Mouse (Mus musculus) liver, embryonic 12.5 days (tissue): ENCODE measurements around the gene Cdh16. TPM values are rescaled to one million over a fixed set of nuclear protein-coding genes. Genes with fewer than 3 reads are reported as not detected.

Experiments
- ATAC-seq: fragments of 200-750 bp; cut with Nextera tagmentation; 2 replicates; pipeline ENCODE4 v1.8.0; 2017; ENCODE audit warnings: moderate number of reproducible peaks, mild to moderate bottlenecking, moderate library complexity
- H3K27ac ChIP-seq: fragments of 300-500 bp; sonication (generic); 2 replicates; pipeline ENCODE4 v1.5.1; 2016; ENCODE audit warnings: mild to moderate bottlenecking
- H3K27me3 ChIP-seq: fragments of 300-500 bp; sonication (generic); replicated peaks from 2 replicates; pipeline ENCODE4 v1.6.1; 2016; ENCODE audit warnings: mild to moderate bottlenecking, moderate library complexity
- H3K36me3 ChIP-seq: fragments of 300-500 bp; sonication (generic); 2 replicates; pipeline ENCODE4 v1.6.1; 2016; ENCODE audit warnings: mild to moderate bottlenecking, moderate library complexity
- H3K4me1 ChIP-seq: fragments of 300-500 bp; sonication (generic); 2 replicates; pipeline ENCODE4 v1.6.1; 2016
- H3K4me2 ChIP-seq: fragments of 300-500 bp; sonication (generic); 2 replicates; pipeline ENCODE4 v1.6.1; 2016; ENCODE audit warnings: mild to moderate bottlenecking, moderate library complexity
- H3K4me3 ChIP-seq: fragments of 300-500 bp; sonication (generic); 2 replicates; pipeline ENCODE4 v1.5.1; 2016; ENCODE audit warnings: mild to moderate bottlenecking, moderate library complexity
- H3K9ac ChIP-seq: fragments of 300-500 bp; sonication (generic); 2 replicates; pipeline ENCODE4 v1.6.1; 2016; ENCODE audit warnings: mild to moderate bottlenecking, moderate library complexity
- H3K9me3 ChIP-seq: fragments of 300-500 bp; sonication (generic); replicated peaks from 2 replicates; pipeline ENCODE4 v1.6.1; 2016; ENCODE audit warnings: mild to moderate bottlenecking, moderate library complexity
- WGBS: fragments of 180-500 bp; shearing (Covaris S2); methylation state at CpG from one replicate; pipeline ENCODE4 v1.1.7; 2016; ENCODE audit not compliant: insufficient replicate concordance; 5-methylcytosine and 5-hydroxymethylcytosine counted together
- polyA plus RNA-seq: library from polyadenylated mRNA; unstranded; fragments of >200 nt; fragmentation: Nextera tagmentation; extraction: Ambion mirVana; gene quantifications from 2 replicates; pipeline ENCODE4 v1.2.1, GENCODE M21; 2016

The Cdh16 gene
- polyA plus RNA-seq, 1 experiment from 2014 or later, result 0.21 TPM

DNA sequence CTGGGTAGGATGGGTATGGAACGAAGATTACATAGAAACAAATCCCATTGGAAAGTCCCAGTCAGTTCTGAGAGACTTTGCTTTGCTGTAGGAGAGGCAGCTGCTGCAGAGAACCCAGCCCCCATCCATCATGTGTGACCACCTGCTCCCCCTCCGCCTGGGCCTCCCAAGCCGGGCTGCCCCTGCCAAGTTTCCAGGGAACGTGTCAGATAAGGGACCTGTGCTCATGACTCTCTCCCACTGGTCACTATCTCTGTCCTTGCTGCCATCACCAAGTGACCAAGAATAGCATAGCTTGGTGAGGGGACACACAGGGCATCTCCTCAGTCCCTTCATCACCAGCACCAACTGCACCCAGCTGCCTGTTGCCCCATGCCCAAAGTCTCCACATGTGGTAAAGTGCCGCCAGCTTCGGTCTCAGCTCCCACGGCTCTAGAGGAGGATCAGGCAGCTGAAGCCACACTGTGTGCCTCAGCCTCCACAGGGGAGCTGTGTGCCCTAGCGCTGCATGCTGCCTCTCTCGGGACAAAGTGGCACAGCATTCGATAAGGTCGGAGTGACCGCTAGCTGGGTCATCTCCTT, 13.9 kb downstream of the Cdh16 start:
- 0 out of 2 replicates have a peak, but pooled peaks cover 3% of the 10 kb centered on the region for H3K27me3 ChIP-seq
- H3K9ac ChIP-seq, result no peak overlapping the region
- H3K4me3 ChIP-seq, result no peak overlapping the region
- H3K4me2 ChIP-seq, result no peak overlapping the region
- no peak overlapping the region for H3K27ac ChIP-seq
- H3K36me3 ChIP-seq, result no peaks in the 10 kb centered on the region
- H3K9me3 ChIP-seq, result no peaks in the 10 kb centered on the region
- WGBS, result 66% methylated on average over 12 of the region's 12 CpGs
- no peaks in the 10 kb centered on the region for H3K4me1 ChIP-seq
- no peak for ATAC-seq

- ATAC-seq, result no peak
- H3K4me3 ChIP-seq, result no peak overlapping the region
- H3K4me1 ChIP-seq, result no peaks in the 10 kb centered on the region
- no peak overlapping the region for H3K4me2 ChIP-seq
- WGBS, result 63% methylated on average over 8 of the region's 8 CpGs
- H3K27me3 ChIP-seq, result 0 out of 2 replicates have a peak, but pooled peaks cover 3% of the 10 kb centered on the region
- H3K9ac ChIP-seq, result no peak overlapping the region
- H3K9me3 ChIP-seq, result no peaks in the 10 kb centered on the region
- H3K27ac ChIP-seq, result no peak overlapping the region
- no peaks in the 10 kb centered on the region for H3K36me3 ChIP-seq
Measured at GRCm38 (mm10) chr8:104609222-104609621, 15.0 kb downstream of the Cdh16 start.

DNA sequence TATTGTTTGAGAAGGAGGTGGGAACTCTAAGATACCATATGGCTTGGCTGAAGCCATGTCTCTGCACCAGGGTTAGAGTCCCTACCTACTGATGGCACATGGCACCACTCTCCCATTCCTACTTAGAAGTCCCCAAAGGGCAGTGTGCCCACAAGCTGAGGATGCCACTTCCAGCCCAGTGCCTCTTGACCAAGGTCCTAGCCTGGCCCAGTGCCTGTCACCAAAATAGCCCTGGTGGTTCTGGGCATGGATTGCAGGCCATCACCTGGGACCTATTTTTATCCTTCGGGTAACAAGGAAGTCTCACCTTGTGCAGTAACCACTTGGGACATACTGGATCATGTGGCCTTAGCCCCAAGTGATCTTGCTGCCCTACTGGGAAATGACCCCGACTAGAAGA, 16.3 kb downstream of the Cdh16 start:
- no peak overlapping the region for H3K4me3 ChIP-seq
- H3K9ac ChIP-seq, result no peak overlapping the region
- H3K9me3 ChIP-seq, result no peaks in the 10 kb centered on the region
- H3K27ac ChIP-seq, result no peak overlapping the region
- 0 out of 2 replicates have a peak, but pooled peaks cover 3% of the 10 kb centered on the region for H3K27me3 ChIP-seq
- no peak overlapping the region for H3K4me2 ChIP-seq
- ATAC-seq, result no peak
- WGBS, result 58% methylated on average over 2 of the region's 2 CpGs
- H3K4me1 ChIP-seq, result no peaks in the 10 kb centered on the region
- H3K36me3 ChIP-seq, result no peaks in the 10 kb centered on the region

DNA sequence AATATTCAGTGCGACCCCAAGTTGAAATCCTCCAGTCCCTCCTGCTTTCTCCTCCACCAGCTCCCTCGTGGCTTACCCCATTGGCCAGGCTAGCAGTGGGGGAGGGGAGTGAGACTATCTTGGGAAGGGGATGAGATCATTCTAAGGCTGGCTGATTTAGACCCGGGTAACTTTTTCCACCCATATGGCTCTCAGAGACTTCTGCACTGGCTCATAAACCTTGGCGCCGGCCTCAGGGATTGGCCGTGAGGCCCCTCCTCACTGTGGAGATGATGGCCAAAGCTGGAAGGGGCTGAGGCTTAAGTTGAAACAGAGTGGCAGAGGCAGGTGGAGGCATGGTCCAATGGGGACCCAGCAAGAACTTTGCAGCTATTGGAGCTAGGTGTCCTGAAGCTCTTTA, 17.9 kb downstream of the Cdh16 start:
- Histone ChIP-seq H3K27me3 (peaks cover 13% of the 10 kb centered on the region), H3K9ac (no peak overlapping the region), H3K36me3 (no peaks in the 10 kb centered on the region), H3K4me1 (peaks cover 13% of the 10 kb centered on the region), H3K4me2 (no peak overlapping the region), H3K9me3 (no peaks in the 10 kb centered on the region), H3K4me3 (no peak overlapping the region), H3K27ac (no peak overlapping the region)
- ATAC-seq, result no peak
- WGBS, result 37% methylated on average over 6 of the region's 6 CpGs

GRCm38 (mm10) chr8:104603245-104603593, 21.0 kb downstream of the Cdh16 start:
- Histone ChIP-seq H3K27ac (no peak overlapping the region), H3K27me3 (peaks cover 16% of the 10 kb centered on the region), H3K4me2 (no peak overlapping the region), H3K4me1 (peaks cover 16% of the 10 kb centered on the region), H3K36me3 (no peaks in the 10 kb centered on the region; the same call in 1 of the 2 replicates), H3K4me3 (no peak overlapping the region), H3K9ac (no peak overlapping the region), H3K9me3 (no peaks in the 10 kb centered on the region)
- 72% methylated on average over 4 of the region's 4 CpGs for WGBS
- ATAC-seq, result no peak

DNA sequence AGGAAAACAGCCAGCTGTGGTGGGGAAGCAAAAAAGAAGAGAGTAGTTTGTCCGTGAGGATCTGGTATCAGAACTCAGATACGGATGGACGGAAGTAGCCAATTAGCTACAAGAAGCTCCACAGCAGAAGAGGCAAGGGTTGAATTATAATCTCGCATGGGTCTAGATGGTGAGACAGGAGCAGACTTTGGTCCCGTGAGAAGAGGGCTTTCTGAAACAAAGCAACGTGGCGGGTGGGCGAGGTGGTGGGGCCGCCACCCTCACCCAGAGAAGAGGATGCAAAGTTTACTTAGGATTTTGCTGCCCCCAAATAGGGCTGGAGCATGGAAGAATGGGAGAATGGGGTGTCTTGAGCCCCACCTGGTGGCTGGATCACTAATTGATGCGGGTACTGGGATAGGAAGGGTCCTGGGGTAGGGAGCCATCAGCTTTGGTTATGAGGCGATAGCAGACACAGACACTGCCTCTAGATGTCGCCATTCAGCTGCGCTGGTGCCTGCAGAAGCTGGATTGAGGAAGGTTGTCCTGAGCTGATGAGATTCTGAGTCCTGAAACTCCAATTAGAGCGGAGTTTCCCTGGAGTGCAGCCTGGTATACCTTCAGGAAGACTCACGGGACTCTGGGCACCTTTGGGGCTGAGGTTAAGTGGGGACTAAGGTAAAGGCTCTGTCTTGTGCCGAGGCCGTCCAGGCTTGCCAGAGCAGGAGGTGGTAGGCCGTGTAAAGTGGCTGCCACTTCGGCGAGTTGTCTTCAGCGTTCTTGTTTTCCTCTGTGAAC, 21.5 kb downstream of the Cdh16 start:
- 20% methylated on average over 21 of the region's 21 CpGs for WGBS
- H3K36me3 ChIP-seq, result no peaks in the 10 kb centered on the region; the same call in 1 of the 2 replicates
- no peak overlapping the region for H3K9ac ChIP-seq
- peak overlapping the region; percentile 40 for H3K4me2 ChIP-seq
- H3K27ac ChIP-seq, result no peak overlapping the region
- ATAC-seq, result peak; percentile 83
- peaks cover 16% of the 10 kb centered on the region for H3K27me3 ChIP-seq
- no peaks in the 10 kb centered on the region for H3K9me3 ChIP-seq
- peak overlapping the region; percentile 14 for H3K4me3 ChIP-seq
- peaks cover 16% of the 10 kb centered on the region for H3K4me1 ChIP-seq

DNA sequence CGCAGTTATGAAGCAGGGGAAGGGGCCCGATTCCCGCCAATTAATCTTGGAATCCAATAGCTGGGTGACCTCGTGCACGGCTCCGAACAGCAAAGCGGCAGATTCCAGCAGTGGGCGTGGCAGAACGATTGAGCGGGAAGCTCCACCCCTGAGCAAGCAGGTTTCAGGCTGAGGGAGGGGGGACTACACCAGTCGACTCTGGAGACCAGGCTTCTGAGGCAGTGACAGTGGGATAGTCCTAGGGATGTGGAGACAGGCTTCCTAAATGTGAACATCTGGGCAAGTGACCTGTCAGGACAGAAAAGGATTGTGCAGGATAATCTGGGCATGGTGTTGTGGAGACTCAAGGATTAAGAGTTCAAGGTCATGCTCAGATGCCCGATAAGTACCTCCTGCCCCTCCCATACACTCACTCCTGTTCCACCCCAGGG, 22.2 kb downstream of the Cdh16 start:
- Histone ChIP-seq H3K27ac (no peak overlapping the region), H3K27me3 (peaks cover 16% of the 10 kb centered on the region), H3K9me3 (no peaks in the 10 kb centered on the region), H3K36me3 (no peaks in the 10 kb centered on the region; the same call in 1 of the 2 replicates), H3K4me1 (peaks cover 16% of the 10 kb centered on the region), H3K4me2 (peak overlapping the region; percentile 40), H3K9ac (no peak overlapping the region), H3K4me3 (no peak overlapping the region)
- ATAC-seq, result 0 out of 2 replicates have a peak, but pooled peaks have one; percentile 31
- WGBS, result under 1% methylated on average over 12 of the region's 12 CpGs

- 28% methylated on average over 7 of the region's 7 CpGs for WGBS
- no peak overlapping the region for H3K27ac ChIP-seq
- H3K4me3 ChIP-seq, result no peak overlapping the region
- H3K4me1 ChIP-seq, result peaks cover 18% of the 10 kb centered on the region
- H3K36me3 ChIP-seq, result no peaks in the 10 kb centered on the region; the same call in 1 of the 2 replicates
- no peak overlapping the region for H3K9ac ChIP-seq
- H3K27me3 ChIP-seq, result peaks cover 16% of the 10 kb centered on the region
- H3K4me2 ChIP-seq, result peak overlapping the region; percentile 40
- no peak for ATAC-seq
- H3K9me3 ChIP-seq, result no peaks in the 10 kb centered on the region
Measured at GRCm38 (mm10) chr8:104601386-104601785, 22.8 kb downstream of the Cdh16 start.

DNA sequence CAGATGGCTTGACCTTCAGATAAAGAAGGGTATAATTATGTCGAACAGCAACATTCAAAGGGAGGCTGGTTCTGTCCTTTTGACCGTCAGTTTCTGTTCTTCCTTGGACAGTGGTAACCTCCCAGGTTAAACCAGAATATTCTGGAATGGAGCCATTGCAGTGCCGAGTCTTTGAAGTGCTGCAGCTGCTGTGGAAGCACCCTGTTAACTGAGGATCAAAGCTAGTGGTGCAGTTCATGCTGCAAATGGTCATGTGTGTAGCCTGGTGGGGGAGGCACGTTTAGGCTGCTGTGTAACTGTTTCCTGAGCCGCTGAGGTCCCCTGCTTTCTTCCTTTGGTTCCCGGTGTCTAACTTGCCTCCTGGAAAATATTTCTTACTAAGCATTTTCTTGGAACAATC, 25.7 kb downstream of the Cdh16 start:
- Histone ChIP-seq H3K9me3 (no peaks in the 10 kb centered on the region), H3K9ac (no peak overlapping the region), H3K4me2 (no peak overlapping the region), H3K4me1 (peaks cover 26% of the 10 kb centered on the region), H3K27me3 (peaks cover 16% of the 10 kb centered on the region), H3K36me3 (peaks cover 26% of the 10 kb centered on the region), H3K27ac (no peak overlapping the region), H3K4me3 (no peak overlapping the region)
- no peak for ATAC-seq
- WGBS, result 50% methylated on average over 6 of the region's 6 CpGs

DNA sequence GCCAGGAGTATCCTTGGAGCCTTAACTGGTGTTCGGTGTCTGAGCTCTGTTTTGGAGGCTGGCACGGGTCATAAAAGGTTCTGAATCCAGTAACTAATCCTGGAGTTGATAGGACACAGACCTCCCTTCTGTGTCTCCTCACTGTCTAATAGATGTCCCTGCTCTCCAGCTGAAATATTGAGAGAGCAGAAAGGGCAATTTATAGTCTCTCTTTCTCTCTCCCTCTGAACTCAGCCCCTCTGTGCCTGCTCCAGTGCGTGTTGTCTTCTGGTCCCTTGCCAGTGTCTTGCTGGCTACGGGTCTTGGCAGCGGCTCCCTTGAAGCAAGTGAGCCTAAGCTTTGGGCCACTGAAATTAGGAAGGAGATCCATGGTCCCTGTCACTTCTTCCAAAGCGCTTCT, 26.5 kb downstream of the Cdh16 start:
- no peak overlapping the region for H3K4me3 ChIP-seq
- peaks cover 16% of the 10 kb centered on the region for H3K27me3 ChIP-seq
- no peak overlapping the region for H3K9ac ChIP-seq
- H3K27ac ChIP-seq, result no peak overlapping the region
- 87% methylated on average over 6 of the region's 6 CpGs for WGBS
- peaks cover 29% of the 10 kb centered on the region for H3K36me3 ChIP-seq
- H3K4me2 ChIP-seq, result no peak overlapping the region
- peaks cover 28% of the 10 kb centered on the region for H3K4me1 ChIP-seq
- no peak for ATAC-seq
- no peaks in the 10 kb centered on the region for H3K9me3 ChIP-seq

GRCm38 (mm10) chr8:104595773-104596536, 28.2 kb downstream of the Cdh16 start:
- Histone ChIP-seq H3K36me3 (peaks cover 29% of the 10 kb centered on the region), H3K27ac (no peak overlapping the region), H3K9me3 (no peaks in the 10 kb centered on the region), H3K27me3 (peaks cover 3% of the 10 kb centered on the region; the same call in 1 of the 2 replicates), H3K4me3 (no peak overlapping the region), H3K9ac (no peak overlapping the region), H3K4me1 (peaks cover 25% of the 10 kb centered on the region), H3K4me2 (peak overlapping the region; percentile 15)
- 68% methylated on average over 21 of the region's 21 CpGs for WGBS
- ATAC-seq, result no peak
